Mouse (Mus musculus): ENCODE measurements around the gene Smim8. TPM values are rescaled to one million over a fixed set of nuclear protein-coding genes. Genes with fewer than 3 reads are reported as not detected.
"Not testable (repeated sequence)": the region's sequence is repeated elsewhere in the genome, so short reads cannot be mapped to it uniquely, and the experiment has no call there.

Smim8 gene
- polyA plus RNA-seq, 1 experiment from 2014 or later: 34.9 TPM

GRCm38 (mm10) chr4:34771652-34772371 lies 6.4 kb downstream of the Smim8 start:
- no peak overlapping the region for H3K4me3 ChIP-seq
- no peaks in the 10 kb centered on the region for H3K27me3 ChIP-seq (replicated peaks; ENCODE audit: low read depth, poor library complexity, severe bottlenecking)
- no peak overlapping the region for H3K27ac ChIP-seq (replicated peaks)
- WGBS: 15% methylated on average over 8 of the region's 8 CpGs
- 0 out of 2 replicates have a peak, but pooled peaks cover 1% of the 10 kb centered on the region for H3K4me1 ChIP-seq
- DNase-seq (ENCODE audit: low spot score): peak; percentile 20
- 0 out of 2 replicates have a peak, but pooled peaks cover 10% of the 10 kb centered on the region for H3K36me3 ChIP-seq (replicated peaks)
- H3K9me3 ChIP-seq: no peaks in the 10 kb centered on the region

- no peak within 1 kb of the TSS for H3K4me3 ChIP-seq
- H3K9me3 ChIP-seq: no peaks in the 10 kb centered on the region
- WGBS: 95% methylated on average over 1 of the region's 1 CpGs
- H3K36me3 ChIP-seq (replicated peaks): no peaks in the 10 kb centered on the region
- no peaks in the 10 kb centered on the region for H3K27me3 ChIP-seq (replicated peaks; ENCODE audit: low read depth, poor library complexity, severe bottlenecking)
- no peak for DNase-seq (ENCODE audit: low spot score)
- H3K27ac ChIP-seq (replicated peaks): no peak within 1 kb of the TSS
- no peaks in the 10 kb centered on the region for H3K4me1 ChIP-seq
These were observed 22.1 kb downstream of the Smim8 start, which contains the start of gene Gm136 for GRCm38 (mm10) chr4:34756163-34756562. Gene Gm136 (minus strand): TSS chr4:34756263.

- Histone ChIP-seq H3K9me3 (no peaks in the 10 kb centered on the region), H3K36me3 (replicated peaks) (no peaks in the 10 kb centered on the region), H3K27me3 (replicated peaks; ENCODE audit: low read depth, poor library complexity, severe bottlenecking) (no peaks in the 10 kb centered on the region), H3K4me3 (no peak overlapping the region), H3K27ac (replicated peaks) (no peak overlapping the region), H3K4me1 (no peaks in the 10 kb centered on the region)
- 60% methylated on average over 6 of the region's 6 CpGs for WGBS
- DNase-seq (ENCODE audit: low spot score): no peak
These were observed 29.0 kb downstream of the Smim8 start for GRCm38 (mm10) chr4:34749236-34749635.

GRCm38 (mm10) chr4:34734461-34734860 lies 43.8 kb downstream of the Smim8 start:
- Histone ChIP-seq H3K27ac (replicated peaks) (no peak overlapping the region), H3K4me1 (peaks cover 7% of the 10 kb centered on the region)
- 85% methylated on average over 3 of the region's 3 CpGs for WGBS

GRCm38 (mm10) chr4:34733415-34733814 lies 44.8 kb downstream of the Smim8 start:
- H3K27ac ChIP-seq (replicated peaks); H3K4me1 ChIP-seq; H3K9me3 ChIP-seq; DNase-seq (ENCODE audit: low spot score); H3K27me3 ChIP-seq (replicated peaks; ENCODE audit: low read depth, poor library complexity, severe bottlenecking); H3K4me3 ChIP-seq; H3K36me3 ChIP-seq (replicated peaks): not testable (repeated sequence)
- 25% methylated on average over 2 of the region's 2 CpGs for whole genome bisulfite sequencing

More at GRCm38 (mm10) chr4:34734461-34734860, 43.8 kb downstream of the Smim8 start:
- H3K27me3 ChIP-seq (replicated peaks; ENCODE audit: low read depth, poor library complexity, severe bottlenecking): peaks cover 5% of the 10 kb centered on the region
- DNase-seq (ENCODE audit: low spot score): no peak
- no peaks in the 10 kb centered on the region for H3K9me3 ChIP-seq
- H3K4me3 ChIP-seq: no peak overlapping the region
- H3K36me3 ChIP-seq (replicated peaks): no peaks in the 10 kb centered on the region

- Histone ChIP-seq H3K4me1 (peaks cover 7% of the 10 kb centered on the region), H3K36me3 (replicated peaks) (no peaks in the 10 kb centered on the region), H3K4me3 (peak within 1 kb of the TSS; percentile 65), H3K9me3 (no peaks in the 10 kb centered on the region), H3K27ac (replicated peaks) (no peak within 1 kb of the TSS), H3K27me3 (replicated peaks; ENCODE audit: low read depth, poor library complexity, severe bottlenecking) (peaks cover 10% of the 10 kb centered on the region)
- under 1% methylated on average over 38 of the region's 38 CpGs for WGBS
- DNase-seq (ENCODE audit: low spot score): peak; percentile 89
These were observed 48.3 kb downstream of the Smim8 start, which contains the start of gene Cfap206 for GRCm38 (mm10) chr4:34729851-34730341. Gene Cfap206 (minus strand): TSS chr4:34730206.

GRCm38 (mm10) chr4:34725710-34726109 lies 52.5 kb downstream of the Smim8 start:
- 88% methylated on average over 3 of the region's 3 CpGs for WGBS
- H3K4me1 ChIP-seq; H3K36me3 ChIP-seq (replicated peaks): not testable (repeated sequence)

GRCm38 (mm10) chr4:34724306-34724705 lies 53.9 kb downstream of the Smim8 start:
- Histone ChIP-seq H3K36me3 (replicated peaks) (no peaks in the 10 kb centered on the region), H3K4me1 (no peaks in the 10 kb centered on the region), H3K4me3 (no peak overlapping the region)

More at GRCm38 (mm10) chr4:34725710-34726109, 52.5 kb downstream of the Smim8 start:
- H3K9me3 ChIP-seq; H3K4me3 ChIP-seq; H3K27ac ChIP-seq (replicated peaks); DNase-seq (ENCODE audit: low spot score); H3K27me3 ChIP-seq (replicated peaks; ENCODE audit: low read depth, poor library complexity, severe bottlenecking): not testable (repeated sequence)

GRCm38 (mm10) chr4:34723186-34723585 lies 55.0 kb downstream of the Smim8 start:
- Histone ChIP-seq H3K9me3 (peaks cover 13% of the 10 kb centered on the region), H3K27me3 (replicated peaks; ENCODE audit: low read depth, poor library complexity, severe bottlenecking) (no peaks in the 10 kb centered on the region), H3K27ac (replicated peaks) (no peak overlapping the region), H3K4me1 (no peaks in the 10 kb centered on the region), H3K4me3 (no peak overlapping the region), H3K36me3 (replicated peaks) (no peaks in the 10 kb centered on the region)
- 76% methylated on average over 4 of the region's 4 CpGs for WGBS
- no peak for DNase-seq (ENCODE audit: low spot score)

More at GRCm38 (mm10) chr4:34724306-34724705, 53.9 kb downstream of the Smim8 start:
- 58% methylated on average over 4 of the region's 4 CpGs for WGBS
- no peak for DNase-seq (ENCODE audit: low spot score)
- Histone ChIP-seq H3K27ac (replicated peaks) (no peak overlapping the region), H3K9me3 (peaks cover 9% of the 10 kb centered on the region), H3K27me3 (replicated peaks; ENCODE audit: low read depth, poor library complexity, severe bottlenecking) (0 out of 2 replicates have a peak, but pooled peaks cover 4% of the 10 kb centered on the region)

GRCm38 (mm10) chr4:34720127-34720895 lies 57.9 kb downstream of the Smim8 start:
- Histone ChIP-seq H3K36me3 (replicated peaks) (no peaks in the 10 kb centered on the region), H3K27ac (replicated peaks) (no peak overlapping the region), H3K27me3 (replicated peaks; ENCODE audit: low read depth, poor library complexity, severe bottlenecking) (no peaks in the 10 kb centered on the region), H3K4me1 (no peaks in the 10 kb centered on the region), H3K9me3 (peaks cover 13% of the 10 kb centered on the region), H3K4me3 (no peak overlapping the region)
- DNase-seq (ENCODE audit: low spot score): no peak
- WGBS: 89% methylated on average over 7 of the region's 7 CpGs

- no peaks in the 10 kb centered on the region for H3K36me3 ChIP-seq (replicated peaks)
- H3K4me3 ChIP-seq: no peak overlapping the region
- H3K27me3 ChIP-seq (replicated peaks; ENCODE audit: low read depth, poor library complexity, severe bottlenecking): no peaks in the 10 kb centered on the region
- H3K9me3 ChIP-seq: peaks cover 13% of the 10 kb centered on the region
- no peak for DNase-seq (ENCODE audit: low spot score)
- H3K4me1 ChIP-seq: no peaks in the 10 kb centered on the region
- H3K27ac ChIP-seq (replicated peaks): no peak overlapping the region
- 97% methylated on average over 12 of the region's 12 CpGs for WGBS
These were observed 58.8 kb downstream of the Smim8 start for GRCm38 (mm10) chr4:34719421-34719820.

Measured in embryonic facial prominence, embryonic 10.5 days (tissue).